Mouse (Mus musculus) hindbrain, embryonic 13.5 days (tissue): ENCODE measurements around the gene Efna1. TPM values are rescaled to one million over a fixed set of nuclear protein-coding genes. Genes with fewer than 3 reads are reported as not detected.

Experiments used
- ATAC-seq: fragments of 200-750 bp; cut with Nextera tagmentation; 2 replicates; pipeline ENCODE4 v1.8.0; 2017; ENCODE audit warnings: moderate TSS enrichment; ENCODE audit not compliant: low FRiP score
- H3K27ac ChIP-seq: fragments of 300-500 bp; sonication (generic); 2 replicates; pipeline ENCODE4 v1.5.1; 2015; ENCODE audit warnings: inconsistent platforms, mild to moderate bottlenecking, moderate library complexity
- H3K27me3 ChIP-seq: fragments of 300-500 bp; sonication (generic); 2 replicates; pipeline ENCODE4 v1.6.1; 2015; ENCODE audit warnings: mild to moderate bottlenecking, inconsistent platforms
- H3K36me3 ChIP-seq: fragments of 300-500 bp; sonication (generic); 2 replicates; pipeline ENCODE4 v1.6.1; 2015; ENCODE audit warnings: mild to moderate bottlenecking, inconsistent platforms
- H3K4me1 ChIP-seq: fragments of 300-500 bp; sonication (generic); replicated peaks from 2 replicates; pipeline ENCODE4 v1.6.1; 2015; ENCODE audit warnings: inconsistent platforms
- H3K4me2 ChIP-seq: fragments of 300-500 bp; sonication (generic); 2 replicates; pipeline ENCODE4 v1.6.1; 2015; ENCODE audit warnings: inconsistent platforms, mild to moderate bottlenecking, moderate library complexity
- H3K4me3 ChIP-seq: fragments of 300-500 bp; sonication (generic); 2 replicates; pipeline ENCODE4 v1.5.1; 2015; ENCODE audit warnings: mild to moderate bottlenecking, inconsistent platforms
- H3K9ac ChIP-seq: fragments of 300-500 bp; sonication (generic); 2 replicates; pipeline ENCODE4 v1.6.1; 2015; ENCODE audit warnings: mild to moderate bottlenecking, inconsistent platforms
- H3K9me3 ChIP-seq: fragments of 300-500 bp; sonication (generic); 2 replicates; pipeline ENCODE4 v1.6.1; 2016; ENCODE audit warnings: inconsistent platforms
- WGBS: fragments of 180-500 bp; shearing (Covaris S2); methylation state at CpG from one replicate; pipeline ENCODE4 v1.1.7; 2015; 5-methylcytosine and 5-hydroxymethylcytosine counted together
- polyA plus RNA-seq: library from polyadenylated mRNA; unstranded; fragments of >200 nt; fragmentation: Nextera tagmentation; extraction: Ambion mirVana; gene quantifications from 2 replicates; pipeline ENCODE4 v1.2.1, GENCODE M21; 2015

Gene Efna1
- polyA plus RNA-seq, 1 experiment from 2014 or later, result 12.4 TPM

GRCm38 (mm10) chr3:89304440-89304839 lies 23.5 kb upstream of the Efna1 start:
- 63% methylated on average over 6 of the region's 6 CpGs for WGBS

GRCm38 (mm10) chr3:89300514-89300913 lies 19.6 kb upstream of the Efna1 start:
- Histone ChIP-seq H3K4me2 (no peak overlapping the region), H3K9ac (no peak overlapping the region), H3K4me3 (no peak overlapping the region), H3K9me3 (no peaks in the 10 kb centered on the region), H3K27me3 (peaks cover 24% of the 10 kb centered on the region), H3K4me1 (peaks cover 12% of the 10 kb centered on the region), H3K27ac (no peak overlapping the region), H3K36me3 (no peaks in the 10 kb centered on the region)
- no peak for ATAC-seq
- 76% methylated on average over 2 of the region's 2 CpGs for WGBS

More at GRCm38 (mm10) chr3:89304440-89304839, 23.5 kb upstream of the Efna1 start:
- Histone ChIP-seq H3K4me2 (no peak overlapping the region), H3K9me3 (no peaks in the 10 kb centered on the region), H3K4me3 (no peak overlapping the region), H3K27me3 (peaks cover 16% of the 10 kb centered on the region), H3K4me1 (peaks cover 10% of the 10 kb centered on the region), H3K36me3 (no peaks in the 10 kb centered on the region), H3K27ac (no peak overlapping the region), H3K9ac (no peak overlapping the region)
- no peak for ATAC-seq

- peaks cover 9% of the 10 kb centered on the region for H3K4me1 ChIP-seq
- ATAC-seq, result no peak
- H3K4me2 ChIP-seq, result peak overlapping the region; percentile 45
- no peak overlapping the region for H3K27ac ChIP-seq
- H3K9ac ChIP-seq, result no peak overlapping the region
- WGBS, result 71% methylated on average over 1 of the region's 1 CpGs
- H3K36me3 ChIP-seq, result no peaks in the 10 kb centered on the region
- H3K4me3 ChIP-seq, result peak overlapping the region; percentile 15; the same call in 1 of the 2 replicates
- H3K9me3 ChIP-seq, result no peaks in the 10 kb centered on the region
- H3K27me3 ChIP-seq, result peaks cover 24% of the 10 kb centered on the region
Measured at GRCm38 (mm10) chr3:89300071-89300470, 19.1 kb upstream of the Efna1 start.

DNA sequence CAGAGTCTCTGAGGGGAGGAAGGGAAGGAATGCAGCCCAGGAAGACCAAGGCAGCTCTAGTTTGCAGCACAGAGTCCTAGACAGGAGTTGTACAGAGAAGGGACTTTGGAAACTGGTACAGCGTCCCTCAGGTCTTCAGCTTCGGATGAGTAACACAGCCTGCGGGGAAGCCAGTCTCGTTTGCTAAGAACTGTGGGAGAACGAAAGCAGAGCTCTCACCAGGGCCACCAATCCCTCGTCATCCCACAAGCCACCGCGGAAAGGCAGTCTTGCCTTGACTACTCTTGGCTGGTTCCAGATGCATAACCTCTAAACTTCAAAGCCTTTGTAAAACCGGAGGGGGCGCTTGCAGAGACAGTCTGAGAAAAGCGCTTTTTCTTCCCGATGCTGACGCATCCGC lies 18.6 kb upstream of the Efna1 start:
- H3K9ac ChIP-seq, result peak overlapping the region; percentile 55; the same call in 1 of the 2 replicates
- peak overlapping the region; percentile 45 for H3K4me2 ChIP-seq
- peaks cover 24% of the 10 kb centered on the region for H3K27me3 ChIP-seq
- WGBS, result 8% methylated on average over 14 of the region's 14 CpGs
- peaks cover 9% of the 10 kb centered on the region for H3K4me1 ChIP-seq
- no peak for ATAC-seq
- H3K36me3 ChIP-seq, result no peaks in the 10 kb centered on the region
- no peaks in the 10 kb centered on the region for H3K9me3 ChIP-seq
- H3K4me3 ChIP-seq, result peak overlapping the region; percentile 15
- H3K27ac ChIP-seq, result no peak overlapping the region

DNA sequence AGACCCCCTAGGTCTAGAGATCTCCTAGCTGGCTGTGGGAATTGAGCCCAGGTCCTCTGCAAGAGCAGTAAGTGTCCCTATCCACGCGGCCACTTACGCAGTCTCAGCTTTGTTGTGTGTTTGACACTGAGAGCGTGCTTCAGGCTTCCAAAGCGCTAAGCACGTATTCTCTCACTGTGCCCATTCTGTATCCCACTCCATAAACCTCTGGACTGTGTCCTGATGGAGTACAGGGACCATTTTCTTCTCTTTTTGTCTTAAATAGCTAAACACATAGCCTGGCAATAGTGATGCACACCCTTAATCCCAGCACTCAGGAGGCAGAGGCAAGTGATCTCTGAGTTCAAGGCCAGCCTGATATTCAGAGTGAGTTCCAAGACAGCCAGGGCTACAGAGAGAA lies 18.0 kb upstream of the Efna1 start:
- peaks cover 24% of the 10 kb centered on the region for H3K27me3 ChIP-seq
- no peaks in the 10 kb centered on the region for H3K9me3 ChIP-seq
- 80% methylated on average over 6 of the region's 6 CpGs for WGBS
- no peak overlapping the region for H3K9ac ChIP-seq
- H3K36me3 ChIP-seq, result no peaks in the 10 kb centered on the region
- no peak for ATAC-seq
- no peak overlapping the region for H3K27ac ChIP-seq
- peaks cover 9% of the 10 kb centered on the region for H3K4me1 ChIP-seq
- no peak overlapping the region for H3K4me3 ChIP-seq
- H3K4me2 ChIP-seq, result no peak overlapping the region

- Histone ChIP-seq H3K27me3 (peaks cover 15% of the 10 kb centered on the region), H3K4me1 (peaks cover 9% of the 10 kb centered on the region), H3K4me2 (no peak overlapping the region), H3K9me3 (no peaks in the 10 kb centered on the region), H3K4me3 (no peak overlapping the region), H3K9ac (no peak overlapping the region), H3K36me3 (no peaks in the 10 kb centered on the region), H3K27ac (no peak overlapping the region)
- no peak for ATAC-seq
- 84% methylated on average over 11 of the region's 11 CpGs for WGBS
Measured at GRCm38 (mm10) chr3:89296761-89297396, 15.9 kb upstream of the Efna1 start.

DNA sequence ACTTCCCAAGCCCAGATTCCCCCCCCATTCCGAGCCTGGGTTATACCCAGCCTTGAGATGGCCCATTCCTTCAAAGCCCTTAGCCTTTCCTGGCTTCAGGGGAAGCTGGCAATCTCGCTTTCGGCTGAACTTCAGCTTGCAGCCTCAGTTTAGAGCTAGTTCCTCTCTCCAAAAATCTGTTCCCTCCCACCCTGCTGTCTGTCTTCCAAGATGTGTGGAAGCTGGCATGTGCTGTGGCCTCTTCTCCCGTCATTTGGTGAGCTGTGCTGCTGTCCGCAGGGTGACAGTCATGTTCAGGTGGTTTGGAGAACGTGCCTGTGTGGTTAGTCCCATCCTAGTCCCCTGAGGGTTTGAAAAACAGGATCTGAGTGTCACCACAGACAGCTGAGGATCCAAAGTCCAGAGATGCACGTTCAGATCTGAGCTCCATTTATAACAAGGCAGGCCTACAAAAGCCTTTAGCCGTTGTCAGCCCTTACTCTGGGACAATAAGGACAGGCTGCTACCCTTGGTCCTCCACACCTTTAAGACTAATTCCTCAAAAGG lies 14.8 kb upstream of the Efna1 start:
- peaks cover 15% of the 10 kb centered on the region for H3K27me3 ChIP-seq
- H3K4me2 ChIP-seq, result no peak overlapping the region
- 84% methylated on average over 8 of the region's 8 CpGs for WGBS
- H3K9me3 ChIP-seq, result no peaks in the 10 kb centered on the region
- H3K9ac ChIP-seq, result no peak overlapping the region
- no peak overlapping the region for H3K4me3 ChIP-seq
- H3K4me1 ChIP-seq, result peaks cover 9% of the 10 kb centered on the region
- H3K27ac ChIP-seq, result no peak overlapping the region
- H3K36me3 ChIP-seq, result no peaks in the 10 kb centered on the region
- no peak for ATAC-seq

GRCm38 (mm10) chr3:89294195-89294594 lies 13.3 kb upstream of the Efna1 start:
- Histone ChIP-seq H3K27me3 (peaks cover 7% of the 10 kb centered on the region; the same call in 1 of the 2 replicates), H3K36me3 (no peaks in the 10 kb centered on the region), H3K4me3 (no peak overlapping the region), H3K9me3 (no peaks in the 10 kb centered on the region), H3K4me2 (no peak overlapping the region), H3K4me1 (no peaks in the 10 kb centered on the region), H3K9ac (no peak overlapping the region), H3K27ac (no peak overlapping the region)
- 80% methylated on average over 5 of the region's 5 CpGs for WGBS
- no peak for ATAC-seq

DNA sequence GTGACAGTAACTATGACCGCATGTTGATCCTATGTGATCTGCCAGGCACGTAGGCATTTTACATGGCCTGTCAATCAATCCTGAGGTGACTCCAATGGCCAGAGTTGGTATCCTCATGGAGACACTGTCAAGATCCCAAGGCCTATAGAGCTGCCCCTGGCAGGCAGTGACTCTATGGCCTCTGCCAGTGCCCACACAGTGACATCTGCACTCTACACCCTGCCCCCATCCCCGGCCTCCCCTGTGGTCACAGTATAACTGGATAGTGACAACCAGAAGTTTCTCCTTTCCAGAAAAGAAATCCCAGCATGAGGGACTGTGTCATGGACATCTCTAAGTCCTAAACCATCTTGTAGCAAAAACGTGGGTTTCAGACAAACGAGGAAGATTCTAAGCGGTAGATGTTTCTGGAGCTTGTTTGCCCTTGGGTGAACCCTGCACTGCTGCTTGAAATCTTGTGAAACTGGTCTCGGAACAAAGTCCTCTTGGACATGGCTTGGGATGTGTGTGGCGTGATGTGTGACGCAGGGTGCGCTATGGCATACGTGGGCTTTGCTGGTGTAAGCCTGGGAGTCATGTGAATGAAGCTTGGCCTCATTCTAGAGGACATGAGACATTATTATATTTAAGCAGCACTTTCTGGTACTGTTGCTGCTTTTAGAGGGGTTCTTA lies 12.4 kb upstream of the Efna1 start:
- H3K27ac ChIP-seq, result no peak overlapping the region
- H3K4me2 ChIP-seq, result no peak overlapping the region
- 92% methylated on average over 11 of the region's 11 CpGs for WGBS
- 0 out of 2 replicates have a peak, but pooled peaks cover under 1% of the 10 kb centered on the region for H3K27me3 ChIP-seq
- no peaks in the 10 kb centered on the region for H3K36me3 ChIP-seq
- no peak overlapping the region for H3K9ac ChIP-seq
- no peak for ATAC-seq
- H3K4me3 ChIP-seq, result no peak overlapping the region
- H3K4me1 ChIP-seq, result no peaks in the 10 kb centered on the region
- H3K9me3 ChIP-seq, result no peaks in the 10 kb centered on the region

DNA sequence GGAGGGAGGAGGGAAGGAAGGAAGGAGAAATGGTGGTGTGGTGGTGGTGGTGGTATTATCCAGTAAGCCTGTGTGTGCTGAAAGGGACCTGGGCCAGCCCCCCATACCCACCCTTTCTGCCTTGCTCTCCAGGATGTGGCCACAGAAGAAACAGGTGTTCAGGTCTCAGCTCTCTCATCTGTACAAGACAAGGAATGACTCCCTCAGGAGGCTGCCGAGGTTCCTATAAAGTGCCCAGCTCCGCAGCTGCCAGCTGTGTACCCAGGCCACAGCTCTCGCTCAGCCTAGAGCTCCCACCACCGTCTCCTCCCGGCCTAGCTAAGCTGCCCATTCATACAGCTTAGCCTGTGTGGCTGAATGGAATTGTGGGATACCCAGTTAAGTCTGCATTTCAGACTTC lies 11.4 kb upstream of the Efna1 start:
- Histone ChIP-seq H3K27ac (no peak overlapping the region), H3K36me3 (no peaks in the 10 kb centered on the region), H3K27me3 (no peaks in the 10 kb centered on the region), H3K4me2 (no peak overlapping the region), H3K4me1 (no peaks in the 10 kb centered on the region), H3K9me3 (no peaks in the 10 kb centered on the region), H3K4me3 (no peak overlapping the region), H3K9ac (no peak overlapping the region)
- 79% methylated on average over 5 of the region's 5 CpGs for WGBS
- no peak for ATAC-seq

DNA sequence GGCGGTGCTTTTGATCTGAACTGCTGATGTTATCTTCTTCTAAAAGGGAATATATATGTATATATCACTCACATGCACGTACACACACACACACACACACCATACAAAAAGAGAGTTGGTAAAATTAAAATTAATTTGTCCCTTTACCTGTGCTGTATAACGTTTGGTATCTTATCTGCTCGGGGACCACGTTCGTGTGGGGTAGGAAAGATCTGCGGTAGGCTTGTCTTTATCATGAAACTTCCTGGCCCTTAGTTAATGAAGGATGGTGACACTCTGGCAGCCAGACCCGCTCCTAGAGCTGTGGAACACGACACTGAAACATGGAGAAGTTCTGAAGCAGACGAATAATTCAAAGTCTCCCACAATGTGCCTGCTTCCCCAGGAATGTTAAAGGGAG lies 10.9 kb upstream of the Efna1 start:
- no peaks in the 10 kb centered on the region for H3K4me1 ChIP-seq

DNA sequence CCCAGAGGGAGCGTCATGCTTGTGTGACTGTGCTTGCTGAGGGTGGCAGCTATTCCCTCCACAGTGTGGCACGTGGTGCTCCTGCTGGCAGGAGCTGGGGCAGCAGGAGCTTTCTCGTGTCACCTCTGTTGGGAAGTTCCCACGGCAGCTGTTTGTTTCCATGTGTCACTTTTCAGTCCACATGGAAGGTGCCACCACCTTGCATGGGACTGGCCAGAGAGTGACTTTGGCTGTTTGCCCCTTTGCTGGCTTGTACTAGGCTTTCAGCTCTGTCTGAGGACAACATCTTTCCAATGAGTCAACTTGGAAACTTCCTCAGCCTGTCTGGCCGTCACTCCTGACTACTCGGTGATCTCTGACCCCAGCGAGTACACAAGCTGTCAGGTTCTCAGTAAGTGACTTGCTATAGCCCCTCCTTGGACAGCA lies 7.6 kb upstream of the Efna1 start:
- no peak overlapping the region for H3K4me3 ChIP-seq
- 57% methylated on average over 7 of the region's 7 CpGs for WGBS
- no peak overlapping the region for H3K27ac ChIP-seq
- no peaks in the 10 kb centered on the region for H3K9me3 ChIP-seq
- H3K9ac ChIP-seq, result no peak overlapping the region
- H3K4me1 ChIP-seq, result peaks cover 9% of the 10 kb centered on the region; the same call in 1 of the 2 replicates
- H3K4me2 ChIP-seq, result no peak overlapping the region
- H3K27me3 ChIP-seq, result 0 out of 2 replicates have a peak, but pooled peaks cover 3% of the 10 kb centered on the region
- no peaks in the 10 kb centered on the region for H3K36me3 ChIP-seq
- no peak for ATAC-seq

More for the DNA sequence above, 10.9 kb upstream of the Efna1 start:
- no peaks in the 10 kb centered on the region for H3K27me3 ChIP-seq
- H3K9me3 ChIP-seq, result no peaks in the 10 kb centered on the region
- H3K9ac ChIP-seq, result no peak overlapping the region
- 84% methylated on average over 10 of the region's 10 CpGs for WGBS
- no peak overlapping the region for H3K27ac ChIP-seq
- no peak overlapping the region for H3K4me2 ChIP-seq
- H3K4me3 ChIP-seq, result no peak overlapping the region
- ATAC-seq, result no peak
- H3K36me3 ChIP-seq, result no peaks in the 10 kb centered on the region
